In genomic region chr14:49348897-49349250, GRCm38 (mm10) we compare ENCODE assay signal across 9 mouse cellular contexts.
A peak's percentile ranks its signal among the peaks of the same experiment; 100 is the strongest.
DNase-seq lines count a peak whose midpoint lies in the region; ATAC-seq lines count a peak whose summit lies in the region.
"Had no signal": no experiment of that assay in that cellular context is flagged by ENCODE, and none has a peak within 500 bp of the region (broad histone marks: within the 10 kb centered on the region; RNA-seq: fewer than 3 reads in every experiment).

No protein-coding gene starts in this region.

- H3K9me3 ChIP-seq in midbrain, embryonic 10.5 days (replicated peaks), result no peaks in the 10 kb centered on the region
- no peaks in the 10 kb centered on the region for H3K9me3 ChIP-seq in midbrain, embryonic 15.5 days
- no peaks in the 10 kb centered on the region for H3K9me3 ChIP-seq in forebrain, embryonic 16.5 days (ENCODE audit: control insufficient read depth, low read length)
- H3K9me3 ChIP-seq: lung, embryonic 15.5 days; stomach, embryonic 15.5 days had no signal

- no peak overlapping the region for H3K4me3 ChIP-seq in midbrain, embryonic 10.5 days
- H3K4me3 ChIP-seq in midbrain, embryonic 15.5 days, result no peak overlapping the region
- no peak overlapping the region for H3K4me3 ChIP-seq in forebrain, embryonic 16.5 days (replicated peaks; ENCODE audit: low read length)
- H3K4me3 ChIP-seq: lung, embryonic 15.5 days; stomach, embryonic 15.5 days had no signal

- H3K9ac ChIP-seq in midbrain, embryonic 15.5 days, result no peak overlapping the region
- H3K9ac ChIP-seq in forebrain, embryonic 16.5 days (replicated peaks; ENCODE audit: low read depth, low read length), result no peak overlapping the region
- H3K9ac ChIP-seq: lung, embryonic 15.5 days; stomach, embryonic 15.5 days had no signal

- no peaks in the 10 kb centered on the region for H3K27me3 ChIP-seq in midbrain, embryonic 10.5 days (ENCODE audit: low read depth, poor library complexity, severe bottlenecking)
- H3K27me3 ChIP-seq in midbrain, embryonic 15.5 days (replicated peaks), result no peaks in the 10 kb centered on the region
- no peaks in the 10 kb centered on the region for H3K27me3 ChIP-seq in forebrain, embryonic 16.5 days (replicated peaks; ENCODE audit: control insufficient read depth, insufficient read depth, low read length)
- H3K27me3 ChIP-seq: lung, embryonic 15.5 days; stomach, embryonic 15.5 days had no signal

- no peaks in the 10 kb centered on the region for H3K36me3 ChIP-seq in midbrain, embryonic 10.5 days
- no peaks in the 10 kb centered on the region for H3K36me3 ChIP-seq in midbrain, embryonic 15.5 days (replicated peaks)
- no peaks in the 10 kb centered on the region for H3K36me3 ChIP-seq in forebrain, embryonic 16.5 days (ENCODE audit: control insufficient read depth, insufficient read depth)
- H3K36me3 ChIP-seq: lung, embryonic 15.5 days; stomach, embryonic 15.5 days had no signal

- H3K27ac ChIP-seq in midbrain, embryonic 10.5 days (replicated peaks), result no peak overlapping the region
- no peak overlapping the region for H3K27ac ChIP-seq in midbrain, embryonic 15.5 days
- no peak overlapping the region for H3K27ac ChIP-seq in forebrain, embryonic 16.5 days (ENCODE audit: low read length)
- H3K27ac ChIP-seq: lung, embryonic 15.5 days; stomach, embryonic 15.5 days had no signal

- H3K4me1 ChIP-seq in midbrain, embryonic 10.5 days, result no peaks in the 10 kb centered on the region
- no peaks in the 10 kb centered on the region for H3K4me1 ChIP-seq in midbrain, embryonic 15.5 days
- H3K4me1 ChIP-seq in forebrain, embryonic 16.5 days (replicated peaks; ENCODE audit: control insufficient read depth, insufficient read depth, low read length), result no peaks in the 10 kb centered on the region
- H3K4me1 ChIP-seq: lung, embryonic 15.5 days; stomach, embryonic 15.5 days had no signal

- WGBS in midbrain, embryonic 10.5 days, result 68% methylated on average over 1 of the region's 1 CpGs
- 63% methylated on average over 1 of the region's 1 CpGs for WGBS in midbrain, embryonic 15.5 days
- WGBS in forebrain, embryonic 16.5 days, result 41% methylated on average over 1 of the region's 1 CpGs

- no peak overlapping the region for H3K4me2 ChIP-seq in midbrain, embryonic 15.5 days
- no peak overlapping the region for H3K4me2 ChIP-seq in forebrain, embryonic 16.5 days (ENCODE audit: low read length)
- H3K4me2 ChIP-seq: lung, embryonic 15.5 days; stomach, embryonic 15.5 days had no signal

- ATAC-seq in midbrain, embryonic 15.5 days (replicated peaks), result no peak
- ATAC-seq in cerebellum, adult (ENCODE audit: insufficient number of reproducible peaks, low FRiP score, low TSS enrichment), result peak; percentile 66
- ATAC-seq in forebrain, embryonic 16.5 days, result 0 out of 2 replicates have a peak, but pooled peaks have one; percentile 3

- DNase-seq in midbrain, embryonic 10.5 days (ENCODE audit: low spot score), result peak; percentile 61
- peak; percentile 82 for DNase-seq in R1 (ENCODE audit: low read depth, low spot score)
- DNase-seq in lung, adult 18-20 months, result peak; percentile 9 to 18
- peak; percentile 19 for DNase-seq in thymus, postnatal 0 days (ENCODE audit: low spot score)

Comparison
In these comparisons a context has a peak if more than half of its experiments do, and no peak if none do; other contexts are left out.
1. DNase-seq: peak in every context shown above with its lines; median percentile 82 in R1; 61 in midbrain, embryonic 10.5 days; 19 in thymus, postnatal 0 days; 14 in lung, adult 18-20 months.